Mouse (Mus musculus) olfactory bulb, adult 2 months (tissue): Measurements from ENCODE around the gene Nr1i3. TPM values are rescaled to one million over a fixed set of nuclear protein-coding genes. Genes with fewer than 3 reads are reported as not detected.

Experiments
- H3K27ac ChIP-seq: fragments of 200-500 bp; 2 replicates; pipeline ENCODE4 v1.5.1; 2012; ENCODE audit warnings: low read depth, low read length; ENCODE audit not compliant: insufficient read depth
- H3K4me1 ChIP-seq: fragments of 200-500 bp; 2 replicates; pipeline ENCODE4 v1.6.1; 2012; ENCODE audit warnings: low read length; ENCODE audit not compliant: control insufficient read depth, insufficient read depth
- H3K4me3 ChIP-seq: fragments of 200-500 bp; 2 replicates; pipeline ENCODE4 v1.5.1; 2012; ENCODE audit warnings: mild to moderate bottlenecking, low read depth, low read length, moderate library complexity; ENCODE audit not compliant: insufficient read depth
- CTCF ChIP-seq: fragments of 200-500 bp; IDR thresholded peaks from 2 replicates; pipeline ENCODE4 v1.5.1; 2012; ENCODE audit warnings: low read depth, mild to moderate bottlenecking, low read length, moderate library complexity; ENCODE audit not compliant: insufficient read depth
- POLR2A ChIP-seq: fragments of 200-500 bp; IDR thresholded peaks from 2 replicates; pipeline ENCODE4 v1.6.1; 2012; ENCODE audit warnings: mild to moderate bottlenecking, low read depth, low read length, moderate library complexity; ENCODE audit not compliant: insufficient read depth
- WGBS: fragments of 180-500 bp; shearing (Covaris S2); methylation state at CpG from one replicate; pipeline ENCODE4 v1.1.7; 2018; 5-methylcytosine and 5-hydroxymethylcytosine counted together
- polyA plus RNA-seq: library from polyadenylated mRNA; stranded (reverse); fragments of >200 nt; gene quantifications from 2 replicates; pipeline ENCODE4 v1.2.4, GENCODE M21; 2012; ENCODE audit warnings: low replicate concordance; ENCODE audit not compliant: missing spikeins, insufficient read depth, insufficient read length

Gene Nr1i3
- polyA plus RNA-seq, 1 experiment = not detected

- H3K27ac ChIP-seq = no peak overlapping the region
- 72% methylated on average over 6 of the region's 6 CpGs for WGBS
- H3K4me1 ChIP-seq = peaks cover 3% of the 10 kb centered on the region; the same call in 1 of the 2 replicates
- no peak for TF ChIP-seq CTCF
- TF ChIP-seq POLR2A = no peak
- no peak overlapping the region for H3K4me3 ChIP-seq
These were observed 7.9 kb upstream of the Nr1i3 start for GRCm38 (mm10) chr1:171205704-171206493.

GRCm38 (mm10) chr1:171209409-171209808 lies 4.4 kb upstream of the Nr1i3 start:
- 9% methylated on average over 4 of the region's 4 CpGs for WGBS
- Histone ChIP-seq H3K4me3 (no peak overlapping the region), H3K27ac (peak overlapping the region; percentile 82)

GRCm38 (mm10) chr1:171212854-171213253 lies 916 bp upstream of the Nr1i3 start:
- Histone ChIP-seq H3K4me1 (peaks cover 8% of the 10 kb centered on the region), H3K27ac (no peak overlapping the region), H3K4me3 (no peak overlapping the region)
- 56% methylated on average over 3 of the region's 3 CpGs for WGBS
- TF ChIP-seq POLR2A = no peak
- TF ChIP-seq CTCF = no peak

More at GRCm38 (mm10) chr1:171209409-171209808, 4.4 kb upstream of the Nr1i3 start:
- TF ChIP-seq POLR2A (no peak), CTCF (no peak)
- peaks cover 8% of the 10 kb centered on the region for H3K4me1 ChIP-seq

- TF ChIP-seq CTCF = no peak
- TF ChIP-seq POLR2A = no peak
- no peak overlapping the region for H3K4me3 ChIP-seq
- WGBS = 89% methylated on average over 18 of the region's 18 CpGs
- no peak overlapping the region for H3K27ac ChIP-seq
- peaks cover 16% of the 10 kb centered on the region for H3K4me1 ChIP-seq
These were observed 2.6 kb downstream of the Nr1i3 start for GRCm38 (mm10) chr1:171216241-171216955.

- Histone ChIP-seq H3K27ac (no peak overlapping the region), H3K4me1 (peaks cover 14% of the 10 kb centered on the region), H3K4me3 (peak overlapping the region; percentile 59)
- peak; percentile 38; the same call in 1 of the 2 replicates for TF ChIP-seq CTCF
- no peak for TF ChIP-seq POLR2A
- WGBS = 3% methylated on average over 10 of the region's 10 CpGs
These were observed 7.1 kb downstream of the Nr1i3 start for GRCm38 (mm10) chr1:171220871-171221270.

- TF ChIP-seq CTCF (0 out of 2 replicates have a peak, but pooled peaks have one; percentile 4), POLR2A (no peak)
- H3K4me3 ChIP-seq = peak overlapping the region; percentile 59
- 3% methylated on average over 22 of the region's 22 CpGs for WGBS
- H3K27ac ChIP-seq = 0 out of 2 replicates have a peak overlapping the region, but pooled peaks have one; percentile 1
- H3K4me1 ChIP-seq = peaks cover 14% of the 10 kb centered on the region
These were observed 7.8 kb downstream of the Nr1i3 start for GRCm38 (mm10) chr1:171221281-171222193.

- H3K27ac ChIP-seq = peak within 1 kb of the TSS; percentile 68; the same call in 1 of the 2 replicates
- peaks cover 14% of the 10 kb centered on the region for H3K4me1 ChIP-seq
- WGBS = under 1% methylated on average over 28 of the region's 28 CpGs
- peak within 1 kb of the TSS; percentile 59 for H3K4me3 ChIP-seq
- TF ChIP-seq POLR2A = no peak
- TF ChIP-seq CTCF = no peak; the same call in 1 of the 2 replicates
These were observed 8.7 kb downstream of the Nr1i3 start, which contains the start of gene Tomm40l for GRCm38 (mm10) chr1:171222238-171223155. TSS of gene Tomm40l (minus strand) at chr1:171222514.

GRCm38 (mm10) chr1:171223168-171223567 lies 9.4 kb downstream of the Nr1i3 start:
- WGBS = 82% methylated on average over 6 of the region's 6 CpGs
- no peak for TF ChIP-seq POLR2A
- TF ChIP-seq CTCF = no peak
- peaks cover 14% of the 10 kb centered on the region for H3K4me1 ChIP-seq
- H3K27ac ChIP-seq = no peak overlapping the region
- peak overlapping the region; percentile 19; the same call in 1 of the 2 replicates for H3K4me3 ChIP-seq
